Comparison of ENCODE assay signal across 27 mouse cellular contexts in the genomic region with DNA sequence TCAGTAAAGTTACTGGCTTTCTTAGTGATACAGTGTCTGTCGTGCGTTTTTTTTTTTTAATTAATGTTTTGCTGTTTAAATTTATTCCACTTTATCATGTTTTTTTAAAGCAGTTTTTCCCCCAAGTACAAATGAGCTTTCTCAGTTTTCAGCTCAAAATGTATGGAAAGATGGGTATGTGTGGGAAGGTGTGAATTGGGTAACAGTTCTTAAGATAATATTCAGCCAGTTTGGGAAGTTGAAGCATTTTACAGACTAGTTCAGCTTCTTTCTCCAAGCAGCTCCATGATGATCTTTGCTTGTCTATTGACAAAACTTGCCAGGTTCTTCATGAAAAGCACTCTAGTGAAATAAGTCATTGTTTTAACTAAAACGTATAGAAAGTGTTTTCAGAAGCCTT.
"Had no signal": no experiment of that assay in that cellular context is flagged by ENCODE, and none has a peak within 500 bp of the region (broad histone marks: within the 10 kb centered on the region; RNA-seq: fewer than 3 reads in every experiment).

No protein-coding gene starts in this region.

- H3K4me1 ChIP-seq: heart, embryonic 13.5 days; heart, embryonic 15.5 days; kidney, embryonic 15.5 days; limb, embryonic 13.5 days; limb, embryonic 15.5 days; liver, embryonic 12.5 days had no signal

- H3K27me3 ChIP-seq: heart, embryonic 13.5 days; heart, embryonic 15.5 days; hindbrain, embryonic 13.5 days; hindbrain, embryonic 15.5 days; kidney, embryonic 15.5 days; limb, embryonic 13.5 days; limb, embryonic 15.5 days; liver, embryonic 12.5 days had no signal

- DNase-seq: gastrocnemius, postnatal 14 days; gastrocnemius, postnatal 36 days; heart, adult 11 months; heart, adult 2 months; heart, postnatal 14 days; heart, postnatal 36 days; kidney, adult 11 months; kidney, adult 2 months; kidney, adult 9 months; kidney, postnatal 14 days; kidney, postnatal 36 days; layer of hippocampus, adult 9-11 months; layer of hippocampus, postnatal 36 days; left cerebral cortex, postnatal 4 days had no signal

- H3K4me3 ChIP-seq: heart, adult 2 months; heart, embryonic 13.5 days; heart, embryonic 15.5 days; hindbrain, embryonic 13.5 days; hindbrain, embryonic 15.5 days; kidney, embryonic 15.5 days; limb, embryonic 13.5 days; limb, embryonic 15.5 days; liver, embryonic 12.5 days had no signal

- H3K4me2 ChIP-seq: heart, embryonic 11.5 days; heart, embryonic 13.5 days; heart, embryonic 15.5 days; hindbrain, embryonic 13.5 days; hindbrain, embryonic 15.5 days; kidney, embryonic 15.5 days; limb, embryonic 13.5 days; limb, embryonic 15.5 days; liver, embryonic 12.5 days had no signal

- H3K27ac ChIP-seq: heart, adult 2 months; heart, embryonic 13.5 days; heart, embryonic 15.5 days; hindbrain, embryonic 13.5 days; hindbrain, embryonic 15.5 days; hindbrain, postnatal 0 days; kidney, embryonic 15.5 days; kidney, postnatal 0 days; limb, embryonic 13.5 days; limb, embryonic 15.5 days; liver, embryonic 12.5 days; liver, embryonic 14.5 days had no signal

- ATAC-seq: hindbrain, postnatal 0 days; intestine, embryonic 16.5 days; liver, embryonic 12.5 days had no signal

- H3K36me3 ChIP-seq: hindbrain, embryonic 13.5 days; hindbrain, embryonic 15.5 days; kidney, embryonic 15.5 days; limb, embryonic 13.5 days; limb, embryonic 15.5 days; liver, embryonic 12.5 days had no signal

- H3K9me3 ChIP-seq: heart, embryonic 13.5 days; heart, embryonic 15.5 days; hindbrain, embryonic 13.5 days; hindbrain, embryonic 15.5 days; kidney, embryonic 15.5 days; limb, embryonic 13.5 days; limb, embryonic 15.5 days; liver, embryonic 12.5 days had no signal

- H3K9ac ChIP-seq: heart, embryonic 13.5 days; heart, embryonic 15.5 days; hindbrain, embryonic 13.5 days; hindbrain, embryonic 15.5 days; kidney, embryonic 15.5 days; limb, embryonic 13.5 days; limb, embryonic 15.5 days; liver, embryonic 12.5 days; liver, embryonic 14.5 days had no signal
